Mouse (Mus musculus): ENCODE data around the gene Adora1.
"Not testable (repeated sequence)": the region's sequence is repeated elsewhere in the genome, so short reads cannot be mapped to it uniquely, and the experiment has no call there.

Gene Adora1

GRCm38 (mm10) chr1:134235391-134235921 is at the start of gene Adora1:
Gene Adora1 (minus strand): TSS chr1:134235431.
- no peak for DNase-seq (ENCODE audit: low read depth)

GRCm38 (mm10) chr1:134283108-134283507 is 47.9 kb upstream of the Adora1 start:
- DNase-seq (ENCODE audit: low read depth) = no peak

GRCm38 (mm10) chr1:134282342-134282741 is 47.1 kb upstream of the Adora1 start:
- no peak for DNase-seq (ENCODE audit: low read depth)

GRCm38 (mm10) chr1:134281563-134281962 is 46.3 kb upstream of the Adora1 start:
- DNase-seq (ENCODE audit: low read depth) = no peak

GRCm38 (mm10) chr1:134280174-134280573 is 44.9 kb upstream of the Adora1 start:
- no peak for DNase-seq (ENCODE audit: low read depth)

- no peak for DNase-seq (ENCODE audit: low read depth)
Observed at GRCm38 (mm10) chr1:134276823-134277222, 41.6 kb upstream of the Adora1 start.

GRCm38 (mm10) chr1:134275616-134276464 is 40.6 kb upstream of the Adora1 start:
- DNase-seq (ENCODE audit: low read depth) = no peak

- DNase-seq (ENCODE audit: low read depth) = no peak
Observed at GRCm38 (mm10) chr1:134274483-134274920, 39.3 kb upstream of the Adora1 start.

- DNase-seq (ENCODE audit: low read depth) = no peak
Observed at GRCm38 (mm10) chr1:134273493-134274395, 38.5 kb upstream of the Adora1 start.

- DNase-seq (ENCODE audit: low read depth) = no peak
Observed at GRCm38 (mm10) chr1:134272754-134273250, 37.6 kb upstream of the Adora1 start.

GRCm38 (mm10) chr1:134270026-134270425 is 34.8 kb upstream of the Adora1 start:
- no peak for DNase-seq (ENCODE audit: low read depth)

- DNase-seq (ENCODE audit: low read depth) = no peak
Observed at GRCm38 (mm10) chr1:134265797-134266196, 30.6 kb upstream of the Adora1 start.

- no peak for DNase-seq (ENCODE audit: low read depth)
Observed at GRCm38 (mm10) chr1:134264341-134264740, 29.1 kb upstream of the Adora1 start.

GRCm38 (mm10) chr1:134249681-134250080 is 14.4 kb upstream of the Adora1 start:
- not testable (repeated sequence) for DNase-seq (ENCODE audit: low read depth)

GRCm38 (mm10) chr1:134246590-134246989 is 11.4 kb upstream of the Adora1 start:
- peak; percentile 50 for DNase-seq (ENCODE audit: low read depth)

- DNase-seq (ENCODE audit: low read depth) = no peak
Observed at GRCm38 (mm10) chr1:134245004-134245717, 9.9 kb upstream of the Adora1 start.

GRCm38 (mm10) chr1:134243948-134244914 is 9.0 kb upstream of the Adora1 start:
- peak; percentile 62 for DNase-seq (ENCODE audit: low read depth)

GRCm38 (mm10) chr1:134243505-134243904 is 8.3 kb upstream of the Adora1 start:
- DNase-seq (ENCODE audit: low read depth) = no peak

- no peak for DNase-seq (ENCODE audit: low read depth)
Observed at GRCm38 (mm10) chr1:134242286-134242685, 7.1 kb upstream of the Adora1 start.

- DNase-seq (ENCODE audit: low read depth) = no peak
Observed at GRCm38 (mm10) chr1:134241298-134241697, 6.1 kb upstream of the Adora1 start.
